Mouse (Mus musculus) ES-E14 (cell line): ENCODE measurements at regions not wholly inside any gene's neighbourhood (a gene's known extent, or its start where the extent isn't known, plus 50 kb on each side); places are given as distances from the start of the nearest gene placed in this dataset.

ENCODE experiments used
- DNase-seq: peaks from one replicate; pipeline ENCODE4 v3.0.0-alpha.2; 2013; ENCODE audit warnings: low read depth, low spot score
- H3K27ac ChIP-seq: 2 replicates; pipeline ENCODE4 v1.5.1; 2012; ENCODE audit warnings: low read depth, mild to moderate bottlenecking, low read length, moderate library complexity, mixed read lengths; ENCODE audit not compliant: poor library complexity, insufficient read depth, severe bottlenecking
- H3K36me3 ChIP-seq: 2 replicates; pipeline ENCODE4 v1.6.1; 2012; ENCODE audit warnings: mild to moderate bottlenecking, low read length, moderate library complexity, mixed read lengths; ENCODE audit not compliant: control insufficient read depth, poor library complexity, insufficient read depth, severe bottlenecking
- H3K4me1 ChIP-seq, 2 experiments: fragments of 150-350 bp in 1 of 2; sonication (generic) in 1 of 2; 2 replicates each; pipeline ENCODE4 v1.6.1; 2012; ENCODE audit warnings: low read length in 2 of 2, mild to moderate bottlenecking in 1 of 2, mixed read lengths in 1 of 2; ENCODE audit not compliant: control insufficient read depth in 2 of 2, insufficient read depth in 2 of 2, poor library complexity in 1 of 2
- H3K4me3 ChIP-seq, 2 experiments: fragments of 150-350 bp in 1 of 2; sonication (generic) in 1 of 2; 2 replicates each; pipeline ENCODE4 v1.5.1; 2012; ENCODE audit warnings: low read length in 2 of 2, low read depth in 1 of 2, mild to moderate bottlenecking in 1 of 2, mixed read lengths in 1 of 2; ENCODE audit not compliant: insufficient read depth in 1 of 2, poor library complexity in 1 of 2, severe bottlenecking in 1 of 2
- H3K9ac ChIP-seq: 2 replicates; pipeline ENCODE4 v1.6.1; 2012; ENCODE audit warnings: low read depth, mild to moderate bottlenecking, low read length, mixed read lengths; ENCODE audit not compliant: poor library complexity, insufficient read depth, severe bottlenecking
- H3K9me3 ChIP-seq: fragments of 150-350 bp; sonication (generic); 2 replicates; pipeline ENCODE4 v1.6.1; 2012; ENCODE audit warnings: low read depth, mild to moderate bottlenecking, low read length; ENCODE audit not compliant: control insufficient read depth, insufficient read depth
- CHD2 ChIP-seq: IDR thresholded peaks from 2 replicates; pipeline ENCODE4 v1.6.1; 2014; ENCODE audit warnings: mild to moderate bottlenecking, low read depth, low read length, inconsistent platforms
- HCFC1 ChIP-seq: IDR thresholded peaks from 2 replicates; pipeline ENCODE4 v1.6.1; 2012; ENCODE audit warnings: low read length, inconsistent platforms, borderline replicate concordance; ENCODE audit not compliant: insufficient read depth
- MAFK ChIP-seq: IDR thresholded peaks from 2 replicates; pipeline ENCODE4 v1.6.1; 2014; ENCODE audit warnings: mild to moderate bottlenecking, low read depth, low read length, inconsistent platforms; ENCODE audit not compliant: insufficient read depth
- ZC3H11A ChIP-seq: IDR thresholded peaks from 2 replicates; pipeline ENCODE4 v1.6.1; 2012; ENCODE audit warnings: low read depth, mild to moderate bottlenecking, inconsistent platforms, low read length, borderline replicate concordance
- ZNF384 ChIP-seq: IDR thresholded peaks from 2 replicates; pipeline ENCODE4 v1.6.1; 2012; ENCODE audit warnings: low read depth, low read length, inconsistent platforms
- in situ Hi-C, 2 experiments: fragments of 600-800 bp; cut with MboI; formaldehyde crosslinking; loops; one replicate each; pipeline ENCODE4 v1.15.1; 2025; ENCODE audit warnings: low sequenced_read_pairs in 2 of 2, inconsistent platforms in 1 of 2; ENCODE audit not compliant: unreplicated experiment in 2 of 2

DNA sequence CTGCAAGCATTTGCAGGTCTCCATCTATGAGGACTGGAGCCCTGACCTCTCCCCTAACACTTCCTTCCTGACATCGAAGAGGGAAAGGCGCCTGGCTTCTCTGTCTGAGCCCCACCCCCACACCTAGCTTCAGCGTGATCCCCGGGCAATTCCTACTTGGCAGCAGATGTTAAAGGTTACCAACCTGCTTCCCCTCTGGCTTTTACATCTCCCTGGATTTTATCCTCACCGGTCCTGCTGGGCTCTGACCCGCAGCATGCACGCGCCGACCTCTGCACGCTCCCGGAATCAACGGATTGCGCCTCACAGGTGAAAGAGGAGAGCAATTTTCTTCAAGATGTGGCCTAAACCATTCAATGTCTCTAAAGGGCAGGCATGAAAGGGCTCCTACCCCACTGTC lies 537.1 kb upstream of the Tbx3 start:
- H3K36me3 ChIP-seq: no peaks in the 10 kb centered on the region
- H3K4me1 ChIP-seq: 0 out of 4 replicates have a peak, but pooled peaks cover 0 to 2% of the 10 kb centered on the region in 2 experiments
- DNase-seq: no peak
- TF ChIP-seq HCFC1: no peak
- no peak for TF ChIP-seq ZC3H11A
- TF ChIP-seq MAFK: no peak
- no peak for TF ChIP-seq ZNF384
- TF ChIP-seq CHD2: no peak
- no peaks in the 10 kb centered on the region for H3K9me3 ChIP-seq
- in situ Hi-C loops: no loop called here
- no peak overlapping the region for H3K27ac ChIP-seq
- H3K4me3 ChIP-seq: no peak overlapping the region
- H3K9ac ChIP-seq: no peak overlapping the region

DNA sequence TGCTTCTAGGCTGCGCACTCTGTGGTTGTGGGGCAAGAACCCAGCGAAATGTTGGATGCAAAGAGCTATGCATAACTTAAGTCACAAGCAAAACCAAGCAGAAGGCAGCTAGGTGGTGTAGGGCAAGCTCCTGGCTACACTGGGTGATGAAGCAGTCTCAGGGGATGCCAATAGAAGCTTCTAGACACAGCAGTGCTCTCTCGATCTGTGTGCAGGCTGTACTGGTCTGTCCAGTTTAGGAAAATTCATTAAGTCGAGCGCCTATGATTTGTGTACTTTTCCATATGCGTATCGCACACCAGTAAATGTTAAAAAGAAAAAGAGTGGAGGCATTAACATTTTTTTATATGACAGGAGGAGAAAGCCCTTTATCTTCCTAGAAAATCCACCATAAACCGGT lies 533.6 kb upstream of the Tbx3 start:
- in situ Hi-C loops: no loop called here
- Histone ChIP-seq H3K36me3 (no peaks in the 10 kb centered on the region), H3K9ac (no peak overlapping the region), H3K4me1 (peaks cover 0 to 5% of the 10 kb centered on the region in 2 experiments; a peak in 1 of 4 replicates), H3K4me3 (no peak overlapping the region), H3K27ac (no peak overlapping the region), H3K9me3 (no peaks in the 10 kb centered on the region)
- TF ChIP-seq ZC3H11A (no peak), ZNF384 (no peak), CHD2 (no peak), MAFK (no peak), HCFC1 (no peak)
- no peak for DNase-seq

DNA sequence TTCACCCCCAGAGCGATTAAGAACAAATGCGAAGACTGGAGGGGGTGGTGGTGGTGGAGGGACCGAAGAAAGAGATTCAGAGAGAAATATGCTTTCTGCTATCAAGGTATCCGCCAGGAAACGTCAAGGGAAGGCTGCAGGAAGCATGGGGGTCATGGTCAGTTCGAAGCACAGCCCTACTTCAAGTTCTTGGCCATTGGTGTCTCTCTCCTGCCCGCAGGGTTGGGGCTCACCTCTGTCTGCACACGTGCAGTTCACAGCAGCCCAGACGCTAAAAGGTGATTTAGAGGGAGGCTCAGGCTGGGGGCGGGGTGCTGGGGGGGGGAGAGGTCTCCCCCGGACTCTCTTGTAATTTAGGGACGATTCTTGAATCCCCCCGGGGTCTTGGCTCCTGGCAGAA lies 533.1 kb upstream of the Tbx3 start:
- no peak overlapping the region for H3K4me3 ChIP-seq
- H3K27ac ChIP-seq: no peak overlapping the region

DNA sequence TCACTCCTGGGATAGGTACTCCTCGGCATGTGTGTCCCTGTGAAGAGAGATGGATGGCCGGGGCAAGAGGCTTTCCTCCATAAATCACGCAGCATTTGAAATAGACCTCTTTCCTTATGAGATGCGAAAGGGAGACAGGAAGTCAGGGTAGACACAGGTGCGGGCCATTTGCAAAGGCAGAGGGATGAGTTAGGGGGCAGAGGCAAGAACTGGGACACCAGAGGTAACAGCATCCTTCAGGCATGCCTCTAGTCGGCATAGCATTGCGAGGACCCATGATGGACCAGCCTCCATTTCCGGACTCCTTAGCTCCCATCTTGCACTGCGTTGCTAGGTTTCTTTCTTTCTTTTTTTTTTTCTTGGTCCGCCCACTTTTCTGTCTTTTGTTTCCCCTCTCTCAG lies 532.6 kb upstream of the Tbx3 start:
- no peaks in the 10 kb centered on the region for H3K9me3 ChIP-seq
- no peak for DNase-seq
- H3K27ac ChIP-seq: no peak overlapping the region
- peaks cover 0 to 5% of the 10 kb centered on the region in 2 experiments; a peak in 1 of 4 replicates for H3K4me1 ChIP-seq
- H3K4me3 ChIP-seq: no peak overlapping the region
- TF ChIP-seq ZNF384: no peak
- TF ChIP-seq HCFC1: no peak
- TF ChIP-seq CHD2: no peak
- TF ChIP-seq ZC3H11A: no peak
- TF ChIP-seq MAFK: no peak
- H3K9ac ChIP-seq: no peak overlapping the region
- no peaks in the 10 kb centered on the region for H3K36me3 ChIP-seq
- in situ Hi-C loops: no loop called here

More for the DNA sequence above, 533.1 kb upstream of the Tbx3 start:
- DNase-seq: no peak
- H3K4me1 ChIP-seq: peaks cover 0 to 5% of the 10 kb centered on the region in 2 experiments; a peak in 1 of 4 replicates
- in situ Hi-C loops: no loop called here
- no peaks in the 10 kb centered on the region for H3K36me3 ChIP-seq
- TF ChIP-seq ZC3H11A (no peak), HCFC1 (no peak), ZNF384 (no peak), CHD2 (no peak)
- H3K9ac ChIP-seq: no peak overlapping the region
- no peaks in the 10 kb centered on the region for H3K9me3 ChIP-seq

DNA sequence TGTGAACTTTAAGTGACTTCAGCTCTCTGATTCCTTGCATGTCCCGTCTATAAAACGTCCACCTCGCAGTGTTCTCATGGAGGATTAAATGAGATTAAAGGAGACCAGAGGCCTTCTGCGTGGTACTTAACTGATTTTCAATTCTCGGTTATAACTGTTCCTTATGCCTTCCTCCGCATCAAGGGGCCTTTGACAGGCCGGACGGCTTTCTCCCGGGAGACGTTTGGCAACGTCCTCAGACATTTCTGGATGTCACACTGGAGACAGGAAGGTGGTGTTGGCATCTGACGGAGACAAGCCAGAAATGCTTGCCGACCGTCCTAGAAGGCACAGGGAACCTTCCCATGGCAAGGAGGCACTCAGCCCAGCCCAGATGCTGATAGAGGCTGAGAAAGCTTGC lies 532.2 kb upstream of the Tbx3 start:
- Histone ChIP-seq H3K4me1 (peaks cover 0 to 5% of the 10 kb centered on the region in 2 experiments; a peak in 1 of 4 replicates), H3K27ac (no peak overlapping the region)

More for the DNA sequence above, 532.2 kb upstream of the Tbx3 start:
- in situ Hi-C loops: no loop called here
- no peak for DNase-seq
- Histone ChIP-seq H3K36me3 (no peaks in the 10 kb centered on the region), H3K4me3 (no peak overlapping the region), H3K9me3 (no peaks in the 10 kb centered on the region), H3K9ac (no peak overlapping the region)
- TF ChIP-seq CHD2: no peak
- no peak for TF ChIP-seq ZNF384
- no peak for TF ChIP-seq ZC3H11A
- TF ChIP-seq MAFK: no peak
- TF ChIP-seq HCFC1: no peak
